ENCODE assay signal across 30 mouse cellular contexts in the genomic region with DNA sequence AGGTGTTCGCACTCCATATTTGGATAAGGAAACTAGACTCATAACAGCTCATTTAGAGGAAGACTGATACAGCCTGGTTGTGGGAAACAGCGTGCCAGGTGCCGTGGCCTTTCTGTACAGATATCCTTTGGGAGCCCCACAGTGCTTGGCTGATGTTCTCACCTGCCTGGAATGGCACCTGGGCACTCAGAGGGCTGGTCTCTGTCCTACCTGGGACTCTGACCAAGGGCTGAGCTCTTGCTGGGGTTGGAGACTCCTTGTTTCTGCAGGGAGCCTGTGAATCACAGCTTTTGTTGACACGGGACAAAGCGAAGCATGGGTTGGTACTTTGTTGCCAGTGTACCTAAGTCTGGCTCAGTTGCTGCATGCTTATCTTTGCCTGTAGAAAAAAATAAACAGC. TPM values are rescaled to one million over a fixed set of nuclear protein-coding genes. Genes with fewer than 3 reads are reported as not detected.
DNase-seq lines count a peak whose midpoint lies in the region.
"Had no signal": no experiment of that assay in that cellular context is flagged by ENCODE, and none has a peak within 500 bp of the region (broad histone marks: within the 10 kb centered on the region; RNA-seq: fewer than 3 reads in every experiment).

No protein-coding gene starts in this region.

- peak; percentile 61 for DNase-seq in heart, adult 11 months
- DNase-seq in heart, postnatal 36 days = no peak
- peak; percentile 11 for DNase-seq in urinary bladder, adult 2 months (ENCODE audit: low spot score)
- no peak for DNase-seq in urinary bladder, postnatal 14 days (ENCODE audit: low spot score)
- peak; percentile 49 for DNase-seq in testis, postnatal 14 days (ENCODE audit: low spot score)
- DNase-seq in lung, postnatal 36 days = no peak
- DNase-seq: adrenal gland, adult 8-10 months; adrenal gland, postnatal 14 days; adrenal gland, postnatal 36 days; B cell, adult 2 months; cerebellum, adult 11-12 months; cerebellum, adult 2 months; cerebellum, adult 9-10 months; cerebellum, postnatal 10 days; cerebellum, postnatal 25 days had no signal

- intact Hi-C loops in heart, postnatal 36 days (cut with DNase I) = no loop called here

RNA-seq across cellular contexts. Expression of gene Krt75, which starts 1.8 kb away (rescaled TPM):
- total RNA-seq in heart, postnatal 36 days (2021) = not detected
- not detected in 2 replicates for polyA plus RNA-seq in urinary bladder, adult 2 months (2012; rRNA removed)
- total RNA-seq: adrenal gland, adult 18-20 months; adrenal gland, adult 8-10 months; adrenal gland, postnatal 14 days; adrenal gland, postnatal 36 days; CH12.LX had no signal
- polyA plus RNA-seq: CD4-positive, CD25-positive, alpha-beta regulatory T cell, adult 4 months; cerebellum, adult 2 months; cortical plate, adult 2 months; erythroblast, embryonic 14.5 days; forebrain, embryonic 10.5 days; forebrain, embryonic 14.5 days; G1E; Patski had no signal

RNA-seq across cellular contexts. Expression of gene Krt90, which starts 12.8 kb away (rescaled TPM):
- not detected for total RNA-seq in heart, postnatal 36 days (2021)
- not detected in 2 replicates for polyA plus RNA-seq in urinary bladder, adult 2 months (2012; rRNA removed)
- total RNA-seq: adrenal gland, adult 18-20 months; adrenal gland, adult 8-10 months; adrenal gland, postnatal 14 days; adrenal gland, postnatal 36 days; CH12.LX; G1E had no signal
- polyA plus RNA-seq: activated CD4-positive, CD25-positive, alpha-beta regulatory T cell, adult 4 months; CD4-positive, CD25-positive, alpha-beta regulatory T cell, adult 4 months; cortical plate, adult 2 months; erythroblast, embryonic 14.5 days; G1E had no signal

RNA-seq across cellular contexts. Expression of gene Krt82, which starts 25.0 kb away (rescaled TPM):
- total RNA-seq in heart, postnatal 36 days (2021) = not detected
- not detected in 2 replicates for polyA plus RNA-seq in urinary bladder, adult 2 months (2012; rRNA removed)
- total RNA-seq: adrenal gland, adult 18-20 months; adrenal gland, adult 8-10 months; adrenal gland, postnatal 14 days; adrenal gland, postnatal 36 days; CH12.LX; G1E had no signal
- polyA plus RNA-seq: activated CD4-positive, CD25-positive, alpha-beta regulatory T cell, adult 4 months; CD4-positive, CD25-positive, alpha-beta regulatory T cell, adult 4 months; cerebellum, adult 2 months; cortical plate, adult 2 months; embryonic facial prominence, embryonic 10.5 days; embryonic facial prominence, embryonic 12.5 days; erythroblast, embryonic 14.5 days; forebrain, embryonic 10.5 days; forebrain, embryonic 12.5 days; forebrain, embryonic 14.5 days; forebrain, embryonic 16.5 days; G1E; Patski had no signal

RNA-seq across cellular contexts. Expression of gene Krt84, which starts 42.9 kb away (rescaled TPM):
- not detected for total RNA-seq in heart, postnatal 36 days (2021)
- not detected in 2 replicates for polyA plus RNA-seq in urinary bladder, adult 2 months (2012; rRNA removed)
- total RNA-seq: adrenal gland, adult 18-20 months; adrenal gland, adult 8-10 months; adrenal gland, postnatal 14 days; adrenal gland, postnatal 36 days; CH12.LX had no signal
- polyA plus RNA-seq: activated CD4-positive, CD25-positive, alpha-beta regulatory T cell, adult 4 months; CD4-positive, CD25-positive, alpha-beta regulatory T cell, adult 4 months; cerebellum, adult 2 months; cortical plate, adult 2 months; embryonic facial prominence, embryonic 10.5 days; embryonic facial prominence, embryonic 14.5 days; erythroblast, embryonic 14.5 days; forebrain, embryonic 10.5 days; forebrain, embryonic 12.5 days; forebrain, embryonic 14.5 days; forebrain, embryonic 16.5 days; G1E; Patski had no signal

RNA-seq across cellular contexts. Expression of gene Gm5414, which starts 52.5 kb away (rescaled TPM):
- not detected for total RNA-seq in heart, postnatal 36 days (2021)
- not detected in 2 replicates for polyA plus RNA-seq in urinary bladder, adult 2 months (2012; rRNA removed)
- total RNA-seq: adrenal gland, adult 18-20 months; adrenal gland, adult 8-10 months; adrenal gland, postnatal 14 days; adrenal gland, postnatal 36 days; CH12.LX; G1E had no signal
- polyA plus RNA-seq: activated CD4-positive, CD25-positive, alpha-beta regulatory T cell, adult 4 months; CD4-positive, CD25-positive, alpha-beta regulatory T cell, adult 4 months; cerebellum, adult 2 months; cortical plate, adult 2 months; embryonic facial prominence, embryonic 10.5 days; embryonic facial prominence, embryonic 12.5 days; embryonic facial prominence, embryonic 14.5 days; erythroblast, embryonic 14.5 days; forebrain, embryonic 10.5 days; forebrain, embryonic 12.5 days; forebrain, embryonic 14.5 days; forebrain, embryonic 16.5 days; G1E; Patski had no signal

Comparison
In these comparisons a context has a peak if more than half of its experiments do, and no peak if none do; other contexts are left out.
1. DNase-seq: peak in heart, adult 11 months (single experiment), urinary bladder, adult 2 months (single experiment) and testis, postnatal 14 days (single experiment); none in heart, postnatal 36 days (0 of 2), urinary bladder, postnatal 14 days (single experiment) and lung, postnatal 36 days (single experiment).